Mouse (Mus musculus): Measurements from ENCODE around the gene Try10. TPM values are rescaled to one million over a fixed set of nuclear protein-coding genes. Genes with fewer than 3 reads are reported as not detected.
"Not testable (repeated sequence)": the region's sequence is repeated elsewhere in the genome, so short reads cannot be mapped to it uniquely, and the experiment has no call there.

Try10 gene
- not detected in 2 replicates for polyA plus RNA-seq (2016; fragmentation: Nextera tagmentation; extraction: Ambion mirVana)

GRCm38 (mm10) chr6:41353932-41354331 lies at the start of gene Try10:
Try10 (plus strand) TSS chr6:41354105.
- WGBS = 86% methylated on average over 2 of the region's 2 CpGs
- Histone ChIP-seq H3K27ac (replicated peaks) (no peak within 1 kb of the TSS), H3K36me3 (replicated peaks) (no peaks in the 10 kb centered on the region), H3K9me3 (no peaks in the 10 kb centered on the region), H3K4me1 (no peaks in the 10 kb centered on the region), H3K4me3 (no peak within 1 kb of the TSS), H3K27me3 (replicated peaks; ENCODE audit: low read depth, poor library complexity, severe bottlenecking) (no peaks in the 10 kb centered on the region)
- no peak for DNase-seq (ENCODE audit: low spot score)

- H3K36me3 ChIP-seq (replicated peaks); H3K4me1 ChIP-seq; H3K27ac ChIP-seq (replicated peaks); H3K4me3 ChIP-seq; H3K9me3 ChIP-seq; DNase-seq (ENCODE audit: low spot score); H3K27me3 ChIP-seq (replicated peaks; ENCODE audit: low read depth, poor library complexity, severe bottlenecking): not testable (repeated sequence)
- WGBS = 81% methylated on average over 3 of the region's 3 CpGs
These were observed 37.2 kb upstream of the Try10 start, which contains the start of gene Try5 for GRCm38 (mm10) chr6:41316741-41317140. Try5 (minus strand) TSS chr6:41316841.

GRCm38 (mm10) chr6:41373772-41374171 lies 19.9 kb downstream of the Try10 start:
- H3K36me3 ChIP-seq (replicated peaks); H3K27me3 ChIP-seq (replicated peaks; ENCODE audit: low read depth, poor library complexity, severe bottlenecking); H3K4me3 ChIP-seq; H3K4me1 ChIP-seq; DNase-seq (ENCODE audit: low spot score); H3K9me3 ChIP-seq; H3K27ac ChIP-seq (replicated peaks): not testable (repeated sequence)
- WGBS = 86% methylated on average over 2 of the region's 2 CpGs

- DNase-seq (ENCODE audit: low spot score); H3K27ac ChIP-seq (replicated peaks); H3K4me1 ChIP-seq; H3K9me3 ChIP-seq; H3K27me3 ChIP-seq (replicated peaks; ENCODE audit: low read depth, poor library complexity, severe bottlenecking); H3K4me3 ChIP-seq; H3K36me3 ChIP-seq (replicated peaks): not testable (repeated sequence)
These were observed 23.7 kb downstream of the Try10 start, which contains the start of gene Prss3 for GRCm38 (mm10) chr6:41377578-41377977. Prss3 (minus strand) TSS chr6:41377678.

- no peak for DNase-seq (ENCODE audit: low spot score)
- WGBS = 78% methylated on average over 2 of the region's 2 CpGs
- Histone ChIP-seq H3K27ac (replicated peaks) (no peak overlapping the region), H3K4me3 (no peak overlapping the region), H3K36me3 (replicated peaks) (no peaks in the 10 kb centered on the region), H3K4me1 (no peaks in the 10 kb centered on the region), H3K27me3 (replicated peaks; ENCODE audit: low read depth, poor library complexity, severe bottlenecking) (no peaks in the 10 kb centered on the region), H3K9me3 (no peaks in the 10 kb centered on the region)
These were observed 32.9 kb downstream of the Try10 start for GRCm38 (mm10) chr6:41386781-41387180.

- H3K4me1 ChIP-seq; DNase-seq (ENCODE audit: low spot score): not testable (repeated sequence)
- 87% methylated on average over 1 of the region's 1 CpGs for WGBS
These were observed 37.7 kb downstream of the Try10 start for GRCm38 (mm10) chr6:41391640-41392039.

GRCm38 (mm10) chr6:41392056-41392455 lies 38.2 kb downstream of the Try10 start, which contains the start of gene Gm5771:
Gm5771 (plus strand) TSS chr6:41392356.
- H3K9me3 ChIP-seq; H3K27me3 ChIP-seq (replicated peaks; ENCODE audit: low read depth, poor library complexity, severe bottlenecking); H3K4me3 ChIP-seq; H3K4me1 ChIP-seq; DNase-seq (ENCODE audit: low spot score); H3K36me3 ChIP-seq (replicated peaks); H3K27ac ChIP-seq (replicated peaks): not testable (repeated sequence)

More at GRCm38 (mm10) chr6:41391640-41392039, 37.7 kb downstream of the Try10 start:
- H3K36me3 ChIP-seq (replicated peaks); H3K4me3 ChIP-seq; H3K27me3 ChIP-seq (replicated peaks; ENCODE audit: low read depth, poor library complexity, severe bottlenecking); H3K27ac ChIP-seq (replicated peaks); H3K9me3 ChIP-seq: not testable (repeated sequence)

Other genes starting within 250 kb of the Try10 start
- gene Try4, start 51.8 kb upstream of the Try10 start, polyA plus RNA-seq (2016; fragmentation: Nextera tagmentation; extraction: Ambion mirVana) = not detected in 2 replicates
- gene Try5, start 37.3 kb upstream of the Try10 start, polyA plus RNA-seq (2016; fragmentation: Nextera tagmentation; extraction: Ambion mirVana) = not detected in 2 replicates
- not detected in 2 replicates for gene Prss3, start 23.6 kb downstream of the Try10 start, polyA plus RNA-seq (2016; fragmentation: Nextera tagmentation; extraction: Ambion mirVana)
- not detected in 2 replicates for gene Gm5771, start 38.3 kb downstream of the Try10 start, polyA plus RNA-seq (2016; fragmentation: Nextera tagmentation; extraction: Ambion mirVana)
- not detected in 2 replicates for gene Gm10334, start 92.0 kb downstream of the Try10 start, polyA plus RNA-seq (2016; fragmentation: Nextera tagmentation; extraction: Ambion mirVana)
- gene Prss1, start 104.8 kb downstream of the Try10 start, polyA plus RNA-seq (2016; fragmentation: Nextera tagmentation; extraction: Ambion mirVana) = not detected in 2 replicates
- not detected in 2 replicates for gene Prss2, start 167.7 kb downstream of the Try10 start, polyA plus RNA-seq (2016; fragmentation: Nextera tagmentation; extraction: Ambion mirVana)

Data from embryonic facial prominence, embryonic 10.5 days (tissue).